Mouse (Mus musculus): ENCODE measurements around the gene Hils1. TPM values are rescaled to one million over a fixed set of nuclear protein-coding genes. Genes with fewer than 3 reads are reported as not detected.

The Hils1 gene
- polyA plus RNA-seq, 1 experiment from 2014 or later: not detected

- Histone ChIP-seq H3K4me2 (peak overlapping the region; percentile 94), H3K9ac (0 out of 2 replicates have a peak overlapping the region, but pooled peaks have one; percentile 4), H3K27ac (ENCODE audit: poor library complexity, severe bottlenecking) (peak overlapping the region; percentile 68), H3K27me3 (replicated peaks) (no peaks in the 10 kb centered on the region), H3K36me3 (peaks cover 6% of the 10 kb centered on the region; the same call in 1 of the 2 replicates), H3K4me1 (replicated peaks) (peaks cover 60% of the 10 kb centered on the region), H3K9me3 (replicated peaks) (no peaks in the 10 kb centered on the region), H3K4me3 (no peak overlapping the region)
- WGBS: 29% methylated on average over 3 of the region's 3 CpGs
- ATAC-seq (ENCODE audit: insufficient number of reproducible peaks, low FRiP score): peak; percentile 84
Measured at GRCm38 (mm10) chr11:95012075-95012474, 44.7 kb downstream of the Hils1 start.

DNA sequence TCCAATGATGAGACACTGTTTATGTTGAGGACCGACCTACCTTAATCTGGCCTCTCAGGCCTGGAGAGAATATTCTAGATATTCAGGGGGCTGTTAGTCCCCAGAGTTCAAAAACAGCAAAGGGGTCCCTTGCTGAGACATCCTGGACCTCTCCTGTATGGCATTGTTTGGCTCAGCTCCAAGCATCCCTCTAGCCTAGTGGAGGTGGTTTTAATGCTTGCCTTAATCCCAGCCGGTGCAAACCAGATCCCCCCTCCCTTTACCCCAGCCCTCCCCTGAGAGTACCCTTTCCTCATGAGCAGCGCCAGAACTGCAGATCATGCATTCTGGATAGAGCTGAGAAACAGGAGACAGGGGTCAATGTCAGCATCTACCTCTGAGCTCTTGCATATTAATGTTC, 45.1 kb downstream of the Hils1 start:
- no peaks in the 10 kb centered on the region for H3K27me3 ChIP-seq (replicated peaks)

GRCm38 (mm10) chr11:95015484-95015883, 48.1 kb downstream of the Hils1 start:
- 0 out of 2 replicates have a peak, but pooled peaks have one; percentile 10 for ATAC-seq (ENCODE audit: insufficient number of reproducible peaks, low FRiP score)
- 64% methylated on average over 3 of the region's 3 CpGs for whole genome bisulfite sequencing
- Histone ChIP-seq H3K27ac (ENCODE audit: poor library complexity, severe bottlenecking) (no peak overlapping the region), H3K27me3 (replicated peaks) (peaks cover 22% of the 10 kb centered on the region), H3K4me1 (replicated peaks) (peaks cover 47% of the 10 kb centered on the region), H3K4me3 (no peak overlapping the region), H3K9me3 (replicated peaks) (no peaks in the 10 kb centered on the region), H3K4me2 (peak overlapping the region; percentile 4; the same call in 1 of the 2 replicates), H3K9ac (peak overlapping the region; percentile 37), H3K36me3 (peaks cover 28% of the 10 kb centered on the region)

More for the DNA sequence above, 45.1 kb downstream of the Hils1 start:
- Histone ChIP-seq H3K4me2 (peak overlapping the region; percentile 94), H3K4me3 (no peak overlapping the region), H3K4me1 (replicated peaks) (peaks cover 61% of the 10 kb centered on the region), H3K36me3 (peaks cover 6% of the 10 kb centered on the region; the same call in 1 of the 2 replicates), H3K9ac (no peak overlapping the region), H3K9me3 (replicated peaks) (no peaks in the 10 kb centered on the region), H3K27ac (ENCODE audit: poor library complexity, severe bottlenecking) (peak overlapping the region; percentile 68)
- ATAC-seq (ENCODE audit: insufficient number of reproducible peaks, low FRiP score): no peak
- WGBS: 35% methylated on average over 3 of the region's 3 CpGs

Other genes starting within 250 kb of the Hils1 start
- gene Cdc34b, start 225.8 kb upstream of the Hils1 start, polyA plus RNA-seq (2016; fragmentation: Nextera tagmentation; extraction: Ambion mirVana): not detected in 2 replicates
- gene Tmem92, start 184.9 kb upstream of the Hils1 start, polyA plus RNA-seq (2016; fragmentation: Nextera tagmentation; extraction: Ambion mirVana): not detected in 2 replicates
- gene Col1a1, start 31.4 kb upstream of the Hils1 start, polyA plus RNA-seq (2016; fragmentation: Nextera tagmentation; extraction: Ambion mirVana): 404 and 446 TPM in 2 replicates
- 20.6 and 26.6 TPM in 2 replicates for gene Sgca, start 8.7 kb downstream of the Hils1 start, polyA plus RNA-seq (2016; fragmentation: Nextera tagmentation; extraction: Ambion mirVana)
- gene Ppp1r9b, start 23.4 kb downstream of the Hils1 start, polyA plus RNA-seq (2016; fragmentation: Nextera tagmentation; extraction: Ambion mirVana): 10.4 and 12.2 TPM in 2 replicates
- gene Samd14, start 42.3 kb downstream of the Hils1 start, polyA plus RNA-seq (2016; fragmentation: Nextera tagmentation; extraction: Ambion mirVana): 14.8 and 16.5 TPM in 2 replicates
- gene Pdk2, start 73.8 kb downstream of the Hils1 start, polyA plus RNA-seq (2016; fragmentation: Nextera tagmentation; extraction: Ambion mirVana): 65.1 and 68.3 TPM in 2 replicates
- gene Itga3, start 109.2 kb downstream of the Hils1 start, polyA plus RNA-seq (2016; fragmentation: Nextera tagmentation; extraction: Ambion mirVana): 11.8 and 12.1 TPM in 2 replicates
- 0.12 and 0.41 TPM in 2 replicates for gene Dlx3, start 152.5 kb downstream of the Hils1 start, polyA plus RNA-seq (2016; fragmentation: Nextera tagmentation; extraction: Ambion mirVana)
- gene Dlx4, start 178.7 kb downstream of the Hils1 start, polyA plus RNA-seq (2016; fragmentation: Nextera tagmentation; extraction: Ambion mirVana): 0.14 TPM in 1 of 2 replicates, not detected in the other